Mouse (Mus musculus): ENCODE data around the gene Ttll12.

GRCm38 (mm10) chr15:83603046-83603396 lies 8.1 kb upstream of the Ttll12 start:
- TF ChIP-seq CTCF (conservative IDR thresholded peaks at IDR 0.05; ENCODE audit: low read length) (no peak), NANOG (IDR thresholded peaks at IDR 0.05; ENCODE audit: borderline replicate concordance, low read length) (no peak)
